24 mouse cellular contexts compared by ENCODE assay signal in genomic region chr10:45142359-45142758, GRCm38 (mm10). TPM values are rescaled to one million over a fixed set of nuclear protein-coding genes. Genes with fewer than 3 reads are reported as not detected.
DNase-seq lines count a peak whose midpoint lies in the region; ATAC-seq lines count a peak whose summit lies in the region.
"Had no signal": no experiment of that assay in that cellular context is flagged by ENCODE, and none has a peak within 500 bp of the region (broad histone marks: within the 10 kb centered on the region; RNA-seq: fewer than 3 reads in every experiment).

No protein-coding gene starts in this region.

- H3K36me3 ChIP-seq in heart, embryonic 15.5 days = no peaks in the 10 kb centered on the region
- H3K36me3 ChIP-seq in kidney, embryonic 14.5 days (ENCODE audit: control insufficient read depth, insufficient read depth, low read length) = no peaks in the 10 kb centered on the region
- no peaks in the 10 kb centered on the region for H3K36me3 ChIP-seq in kidney, embryonic 16.5 days (ENCODE audit: insufficient read depth, low read length)
- H3K36me3 ChIP-seq in limb, embryonic 10.5 days = peaks cover 22% of the 10 kb centered on the region
- H3K36me3 ChIP-seq: embryonic facial prominence, embryonic 12.5 days had no signal

- 0 out of 2 replicates have a peak overlapping the region, but pooled peaks have one; percentile 11 for H3K27ac ChIP-seq in heart, embryonic 15.5 days
- no peak overlapping the region for H3K27ac ChIP-seq in kidney, embryonic 14.5 days (ENCODE audit: low read depth, low read length)
- no peak overlapping the region for H3K27ac ChIP-seq in kidney, embryonic 16.5 days (ENCODE audit: low read length)
- peak overlapping the region; percentile 54; the same call in 1 of the 2 replicates for H3K27ac ChIP-seq in limb, embryonic 10.5 days
- H3K27ac ChIP-seq: embryonic facial prominence, embryonic 10.5 days; embryonic facial prominence, embryonic 12.5 days; forebrain, embryonic 13.5 days had no signal

- ATAC-seq in heart, embryonic 15.5 days (replicated peaks; ENCODE audit: insufficient number of reproducible peaks, insufficient read depth, low FRiP score, low read depth) = no peak
- peak; percentile 40; the same call in 1 of the 2 replicates for ATAC-seq in kidney, embryonic 14.5 days (ENCODE audit: low FRiP score, low TSS enrichment)
- ATAC-seq in kidney, embryonic 16.5 days (ENCODE audit: low FRiP score, low TSS enrichment) = peak; percentile 52; the same call in 1 of the 2 replicates
- ATAC-seq: activated CD4-positive, CD25-positive, alpha-beta regulatory T cell, adult 4 months; CD4-positive, CD25-positive, alpha-beta regulatory T cell, adult 4 months; forebrain, embryonic 13.5 days; Patski had no signal

- no peak for DNase-seq in heart, postnatal 14 days
- no peak for DNase-seq in kidney, postnatal 25 days
- no peak for DNase-seq in kidney, adult 8-10 months
- no peak for DNase-seq in limb, embryonic 10.5 days (ENCODE audit: low spot score)
- DNase-seq: adrenal gland, adult 8-10 months; adrenal gland, postnatal 14 days; adrenal gland, postnatal 36 days; B cell, adult 2 months; cerebellum, adult 11-12 months; cerebellum, adult 2 months; cerebellum, adult 9-10 months; cerebellum, postnatal 10 days; cerebellum, postnatal 25 days had no signal

- 79% methylated on average over 5 of the region's 5 CpGs for WGBS in heart, embryonic 15.5 days
- WGBS in kidney, embryonic 14.5 days = 49% methylated on average over 5 of the region's 5 CpGs
- 56% methylated on average over 5 of the region's 5 CpGs for WGBS in kidney, embryonic 16.5 days
- 83% methylated on average over 5 of the region's 5 CpGs for WGBS in limb, embryonic 10.5 days

- no peaks in the 10 kb centered on the region for H3K9me3 ChIP-seq in heart, embryonic 15.5 days (replicated peaks)
- no peaks in the 10 kb centered on the region for H3K9me3 ChIP-seq in kidney, embryonic 14.5 days (ENCODE audit: control insufficient read depth, low read length)
- H3K9me3 ChIP-seq in kidney, embryonic 16.5 days (ENCODE audit: low read length) = no peaks in the 10 kb centered on the region
- H3K9me3 ChIP-seq in limb, embryonic 10.5 days (replicated peaks) = no peaks in the 10 kb centered on the region
- H3K9me3 ChIP-seq: embryonic facial prominence, embryonic 10.5 days; embryonic facial prominence, embryonic 12.5 days; forebrain, embryonic 13.5 days; G1E had no signal

- H3K4me2 ChIP-seq in heart, embryonic 15.5 days = no peak overlapping the region
- H3K4me2 ChIP-seq in kidney, embryonic 14.5 days (replicated peaks; ENCODE audit: low read depth, low read length) = no peak overlapping the region
- H3K4me2 ChIP-seq in kidney, embryonic 16.5 days (replicated peaks; ENCODE audit: low read depth, low read length) = no peak overlapping the region
- H3K4me2 ChIP-seq: embryonic facial prominence, embryonic 12.5 days; forebrain, embryonic 13.5 days had no signal

- peaks cover 59% of the 10 kb centered on the region for H3K4me1 ChIP-seq in heart, embryonic 15.5 days (replicated peaks)
- 0 out of 2 replicates have a peak, but pooled peaks cover 7% of the 10 kb centered on the region for H3K4me1 ChIP-seq in kidney, embryonic 14.5 days (ENCODE audit: control insufficient read depth, insufficient read depth, low read length)
- no peaks in the 10 kb centered on the region for H3K4me1 ChIP-seq in kidney, embryonic 16.5 days (ENCODE audit: insufficient read depth, low read length)
- peaks cover 50% of the 10 kb centered on the region for H3K4me1 ChIP-seq in limb, embryonic 10.5 days
- H3K4me1 ChIP-seq: embryonic facial prominence, embryonic 12.5 days had no signal

- H3K4me3 ChIP-seq in heart, embryonic 15.5 days = no peak overlapping the region
- H3K4me3 ChIP-seq in kidney, embryonic 14.5 days (ENCODE audit: low read length) = no peak overlapping the region
- H3K4me3 ChIP-seq in kidney, embryonic 16.5 days (ENCODE audit: low read length) = no peak overlapping the region
- H3K4me3 ChIP-seq in limb, embryonic 10.5 days = no peak overlapping the region
- H3K4me3 ChIP-seq: embryonic facial prominence, embryonic 10.5 days; embryonic facial prominence, embryonic 12.5 days; forebrain, embryonic 13.5 days had no signal

- no peaks in the 10 kb centered on the region for H3K27me3 ChIP-seq in heart, embryonic 15.5 days
- no peaks in the 10 kb centered on the region for H3K27me3 ChIP-seq in kidney, embryonic 14.5 days (ENCODE audit: control insufficient read depth, insufficient read depth, low read length)
- no peaks in the 10 kb centered on the region for H3K27me3 ChIP-seq in kidney, embryonic 16.5 days (ENCODE audit: insufficient read depth, low read length)
- no peaks in the 10 kb centered on the region for H3K27me3 ChIP-seq in limb, embryonic 10.5 days (ENCODE audit: low read depth, poor library complexity, severe bottlenecking)
- H3K27me3 ChIP-seq: CH12.LX; embryonic facial prominence, embryonic 12.5 days; forebrain, embryonic 13.5 days; Patski had no signal

- intact Hi-C loops in heart, postnatal 14 days (cut with DNase I) = no loop called here

- H3K9ac ChIP-seq in heart, embryonic 15.5 days = no peak overlapping the region
- no peak overlapping the region for H3K9ac ChIP-seq in kidney, embryonic 14.5 days (ENCODE audit: low read depth, low read length)
- H3K9ac ChIP-seq in kidney, embryonic 16.5 days (replicated peaks; ENCODE audit: low read length) = no peak overlapping the region
- H3K9ac ChIP-seq: embryonic facial prominence, embryonic 12.5 days; forebrain, embryonic 13.5 days had no signal

RNA-seq across cellular contexts. Expression of gene Popdc3, which starts 35.5 kb away (rescaled TPM):
- polyA plus RNA-seq in heart, embryonic 15.5 days (2015; fragmentation: Nextera tagmentation; extraction: Ambion mirVana) = 39.3 and 47.7 TPM in 2 replicates
- total RNA-seq in heart, postnatal 14 days (2021) = 10 to 100 TPM; 17.9 to 18.0 TPM
- polyA plus RNA-seq in kidney, embryonic 14.5 days (2014; fragmentation: Nextera tagmentation; extraction: Ambion mirVana) = 0.22 and 0.51 TPM in 2 replicates
- polyA plus RNA-seq in kidney, embryonic 16.5 days (2015; fragmentation: Nextera tagmentation; extraction: Ambion mirVana) = 0.31 and 0.75 TPM in 2 replicates
- 0.82 and 1.2 TPM in 2 replicates for polyA plus RNA-seq in limb, embryonic 10.5 days (2016; fragmentation: Nextera tagmentation; extraction: Ambion mirVana)
- total RNA-seq: G1E had no signal
- polyA plus RNA-seq: activated CD4-positive, CD25-positive, alpha-beta regulatory T cell, adult 4 months; CD4-positive, CD25-positive, alpha-beta regulatory T cell, adult 4 months; G1E had no signal

Comparison
In these comparisons a context has a peak if more than half of its experiments do, and no peak if none do; other contexts are left out.
1. H3K27ac ChIP-seq: peak in heart, embryonic 15.5 days (single experiment) and limb, embryonic 10.5 days (single experiment); none in kidney, embryonic 14.5 days (single experiment) and kidney, embryonic 16.5 days (single experiment).
2. RNA of gene Popdc3, which starts 35.5 kb away (polyA plus RNA-seq): 39.3 to 47.7 TPM in heart, embryonic 15.5 days; 0.82 to 1.2 TPM in limb, embryonic 10.5 days, 0.31 to 0.75 TPM in kidney, embryonic 16.5 days and 0.22 to 0.51 TPM in kidney, embryonic 14.5 days; every median in the first group is over 10 times any median in the second.